Mouse (Mus musculus): ENCODE data around the gene Cdc42bpg.

Gene Cdc42bpg

DNA sequence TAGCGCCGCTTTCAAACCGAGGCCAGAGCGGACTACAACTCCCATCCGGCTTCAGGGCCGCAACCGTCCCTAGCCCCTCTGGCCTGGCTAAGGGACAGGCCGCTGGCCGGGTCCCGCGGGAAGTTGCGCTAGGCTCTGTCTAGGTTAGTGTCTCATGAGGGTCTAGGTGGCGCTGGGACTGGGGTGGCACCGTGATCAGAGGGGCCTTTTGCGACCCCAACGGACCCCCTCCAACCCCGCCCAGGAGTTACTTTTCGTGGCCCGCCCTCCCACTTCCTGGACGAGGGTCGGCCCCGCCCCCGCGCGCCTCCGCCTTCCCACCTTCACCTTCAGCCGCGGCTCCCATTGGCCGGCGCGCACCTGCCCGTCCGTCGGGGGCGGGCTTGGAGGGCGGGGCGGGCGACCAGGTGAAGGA, at the start of gene Cdc42bpg:
Gene Cdc42bpg, plus strand, starts transcription at position 320 of the 415 bp plus-strand sequence.
- peak; percentile 93 for DNase-seq (ENCODE audit: low read depth, low spot score)

DNA sequence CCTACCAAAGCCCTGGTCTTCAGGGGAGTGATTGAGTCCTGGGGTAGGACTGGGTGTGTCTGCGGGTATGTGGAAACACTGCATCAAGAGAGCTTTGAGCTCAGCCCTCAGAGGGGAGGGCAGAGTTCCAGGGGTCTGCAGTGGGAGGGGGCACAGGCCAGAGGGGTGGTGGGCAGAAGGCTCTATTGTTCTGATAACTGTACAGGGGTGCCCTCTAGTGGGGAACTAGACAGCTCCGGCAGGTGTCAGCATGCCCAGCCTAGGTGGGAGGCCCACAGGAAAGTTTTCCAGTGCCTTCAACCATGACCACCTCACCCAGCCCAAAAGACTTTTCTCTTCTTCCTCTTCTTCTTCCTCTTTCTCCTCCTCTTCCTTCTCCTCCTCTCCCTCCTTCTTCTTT, 45.8 kb upstream of the Cdc42bpg start:
- peak; percentile 52 for DNase-seq (ENCODE audit: low read depth, low spot score)

DNA sequence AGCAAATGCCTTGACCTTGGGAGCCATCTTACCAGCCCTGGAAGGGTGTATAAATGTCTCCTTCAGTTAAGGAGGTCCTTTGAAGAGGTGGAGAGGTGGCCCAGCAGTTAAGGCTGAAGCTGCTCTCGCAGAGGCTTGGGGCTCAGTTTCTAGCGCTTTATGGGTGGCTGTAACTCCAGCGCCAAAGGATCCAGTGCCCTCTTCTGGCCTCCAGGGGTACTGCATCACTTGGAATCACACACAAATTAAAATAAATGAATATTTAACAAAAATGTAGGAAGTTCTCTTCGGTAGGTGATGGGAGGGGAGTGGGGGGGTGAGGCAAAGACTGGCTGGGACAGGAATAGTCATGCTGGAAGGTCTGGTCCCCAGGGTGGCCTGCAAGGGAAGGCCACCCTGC, 45.3 kb upstream of the Cdc42bpg start:
- DNase-seq (ENCODE audit: low read depth, low spot score), result no peak

DNA sequence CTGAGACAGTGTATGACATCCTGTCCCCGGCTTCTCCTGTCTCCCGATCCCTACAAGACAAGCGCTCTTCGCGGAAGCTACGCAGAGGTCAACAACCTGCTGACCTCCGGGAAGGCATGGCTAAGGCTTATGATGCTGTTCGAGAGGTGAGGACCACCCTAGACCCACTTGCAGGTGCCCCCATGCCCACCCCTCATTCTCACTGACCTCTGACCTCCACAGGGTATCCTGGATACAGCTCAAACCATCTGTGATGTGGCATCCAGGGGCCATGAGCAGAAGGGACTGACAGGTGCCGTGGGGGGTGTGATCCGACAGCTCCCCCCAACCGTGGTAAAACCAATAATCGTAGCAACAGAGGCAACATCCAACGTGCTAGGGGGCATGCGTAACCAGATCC, 44.9 kb upstream of the Cdc42bpg start:
- DNase-seq (ENCODE audit: low read depth, low spot score), result no peak

GRCm38 (mm10) chr19:6262222-6262621, 44.0 kb upstream of the Cdc42bpg start:
- DNase-seq (ENCODE audit: low read depth, low spot score), result peak; percentile 74

- no peak for DNase-seq (ENCODE audit: low read depth, low spot score)
These were observed 43.3 kb upstream of the Cdc42bpg start for GRCm38 (mm10) chr19:6262839-6263433.

- no peak for DNase-seq (ENCODE audit: low read depth, low spot score)
These were observed 42.1 kb upstream of the Cdc42bpg start for GRCm38 (mm10) chr19:6264200-6264599.

- DNase-seq (ENCODE audit: low read depth, low spot score), result no peak
These were observed 41.3 kb upstream of the Cdc42bpg start for GRCm38 (mm10) chr19:6264945-6265344.

- DNase-seq (ENCODE audit: low read depth, low spot score), result peak; percentile 28
These were observed 40.5 kb upstream of the Cdc42bpg start for GRCm38 (mm10) chr19:6265727-6266182.

DNA sequence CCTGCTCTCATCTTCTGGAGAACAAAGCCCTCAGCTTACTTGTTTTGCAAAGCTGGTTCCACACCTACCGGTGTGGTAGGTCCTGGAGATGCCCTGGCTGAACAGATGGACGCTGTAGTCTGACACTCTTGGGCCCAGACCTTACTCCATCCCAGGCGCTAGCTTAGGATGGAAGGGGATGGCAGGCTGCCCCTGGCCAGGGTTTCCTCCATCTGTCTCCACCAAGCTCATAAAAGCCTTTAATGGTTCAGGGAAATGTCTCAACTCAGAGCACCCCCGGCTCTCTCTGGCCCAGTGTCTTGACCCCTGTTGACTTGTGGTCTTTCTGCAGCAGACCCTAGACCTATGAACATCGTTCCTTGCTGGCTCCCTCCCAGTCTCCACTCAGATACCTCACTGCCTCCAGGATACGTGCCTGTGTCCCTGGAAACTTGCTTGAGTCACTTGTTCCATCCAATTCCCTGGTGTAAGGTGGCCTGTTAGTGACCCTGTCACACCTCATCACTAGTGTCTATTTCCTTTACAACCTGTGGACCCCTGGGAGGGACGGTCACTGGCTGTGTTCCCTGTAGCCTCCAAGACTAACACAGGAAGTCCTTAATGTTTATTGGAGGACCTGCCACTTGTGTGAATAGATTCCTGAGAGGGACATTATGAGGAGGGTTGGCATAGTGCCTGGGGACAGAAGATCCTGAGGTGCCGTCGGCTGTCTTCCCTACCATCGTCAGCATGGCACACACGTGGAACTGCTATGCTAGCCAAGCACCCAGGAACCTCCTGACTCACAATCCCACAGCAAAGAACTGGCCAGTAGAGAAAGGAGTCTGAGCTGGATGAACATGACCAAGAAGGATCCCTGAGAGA, 38.7 kb upstream of the Cdc42bpg start:
- DNase-seq (ENCODE audit: low read depth, low spot score), result no peak

DNA sequence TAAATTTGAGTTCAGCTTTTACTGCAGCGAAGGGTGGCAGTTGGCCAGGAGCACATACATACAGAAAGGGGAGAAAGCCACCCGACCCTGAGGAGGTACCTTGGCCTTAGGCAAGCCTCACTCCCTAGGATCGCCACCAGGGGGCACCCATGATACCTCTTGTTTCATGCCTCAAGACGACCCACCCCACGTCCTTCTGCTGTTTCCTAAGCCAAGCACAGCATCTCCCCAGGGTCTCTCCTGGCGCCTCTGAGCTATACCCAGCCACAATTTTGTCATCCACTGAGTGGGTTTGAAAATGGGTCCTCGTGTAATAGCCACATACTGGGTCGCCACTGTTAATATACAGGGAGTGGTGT, 38.1 kb upstream of the Cdc42bpg start:
- DNase-seq (ENCODE audit: low read depth, low spot score), result peak; percentile 86

DNA sequence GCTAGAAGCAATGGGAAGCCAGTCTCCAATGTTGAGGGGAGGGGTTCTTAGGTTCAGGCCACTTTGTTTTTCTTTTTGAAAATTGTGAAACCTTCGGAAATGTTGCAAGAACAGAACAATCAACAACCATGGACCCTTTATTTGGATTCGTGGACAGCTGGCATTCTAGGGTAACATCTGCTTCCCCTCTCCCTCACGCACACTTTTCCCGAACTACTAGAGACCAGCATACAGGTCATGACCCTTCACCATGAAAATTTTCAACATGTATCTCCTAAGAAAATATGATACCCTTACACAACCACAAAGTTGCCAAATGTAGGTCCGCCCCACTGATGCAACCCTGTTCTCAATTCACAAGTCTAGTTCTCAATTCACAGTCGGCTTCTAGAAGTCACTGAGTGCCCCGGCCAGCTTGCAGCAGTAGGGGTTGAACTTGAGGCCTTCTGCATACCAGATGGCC, 37.6 kb upstream of the Cdc42bpg start:
- DNase-seq (ENCODE audit: low read depth, low spot score), result no peak

DNA sequence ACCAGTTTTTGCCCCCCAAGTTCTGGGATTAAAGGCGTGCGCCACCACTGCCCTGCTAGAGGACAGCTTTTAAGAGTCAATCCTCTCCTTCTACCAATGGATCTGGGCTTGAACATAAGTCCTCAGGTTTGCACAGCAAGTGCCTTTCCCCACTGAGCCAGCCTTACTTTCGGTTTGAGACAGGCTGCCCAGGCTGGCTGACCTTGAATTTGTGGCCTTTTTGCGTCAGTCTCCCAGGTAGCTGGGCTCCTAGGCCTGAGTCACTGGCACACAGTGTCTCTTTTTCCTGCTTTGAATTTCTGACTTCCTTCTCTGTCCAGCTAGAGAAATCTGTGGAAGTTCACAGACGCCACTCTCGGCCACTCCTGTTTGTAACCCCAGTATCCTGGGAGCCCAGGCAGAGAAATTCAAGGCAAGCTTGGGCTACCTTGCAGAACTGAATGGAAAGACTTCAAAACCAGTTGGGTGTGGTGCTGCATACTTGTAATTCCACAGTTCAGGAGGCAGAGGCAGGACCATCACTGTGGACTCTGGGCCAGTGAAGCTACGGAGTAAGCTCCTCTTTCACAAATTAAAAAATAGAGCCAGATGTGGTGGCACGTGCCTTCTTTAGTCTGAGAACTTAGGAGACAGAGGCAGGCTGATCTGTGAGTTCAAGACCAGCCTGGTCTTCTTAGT, 36.3 kb upstream of the Cdc42bpg start:
- DNase-seq (ENCODE audit: low read depth, low spot score), result no peak

- DNase-seq (ENCODE audit: low read depth, low spot score), result no peak
These were observed 35.6 kb upstream of the Cdc42bpg start for GRCm38 (mm10) chr19:6270661-6271060.

GRCm38 (mm10) chr19:6271206-6271605, 35.0 kb upstream of the Cdc42bpg start:
- DNase-seq (ENCODE audit: low read depth, low spot score), result no peak

DNA sequence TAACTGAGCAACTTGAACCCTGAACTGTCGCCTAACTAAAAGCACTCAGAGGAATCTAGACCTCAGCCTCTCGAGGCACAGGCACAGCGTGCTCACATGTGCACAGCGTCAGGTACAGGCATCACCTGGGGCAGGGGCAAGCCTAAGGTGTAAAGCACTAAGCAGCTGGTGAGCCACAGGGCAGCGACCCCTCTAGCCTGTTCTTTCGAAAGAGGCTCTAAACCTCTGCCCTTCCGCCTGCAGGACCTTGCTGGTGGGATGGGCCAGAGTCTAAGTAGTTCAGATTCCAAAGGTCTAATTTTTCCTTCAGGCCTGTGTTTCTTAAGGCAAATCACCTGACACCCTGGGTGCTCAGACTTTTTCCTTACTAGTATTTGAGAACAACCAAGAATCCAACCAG, 34.2 kb upstream of the Cdc42bpg start:
- DNase-seq (ENCODE audit: low read depth, low spot score), result no peak

- no peak for DNase-seq (ENCODE audit: low read depth, low spot score)
These were observed 33.5 kb upstream of the Cdc42bpg start for GRCm38 (mm10) chr19:6272738-6273137.

DNA sequence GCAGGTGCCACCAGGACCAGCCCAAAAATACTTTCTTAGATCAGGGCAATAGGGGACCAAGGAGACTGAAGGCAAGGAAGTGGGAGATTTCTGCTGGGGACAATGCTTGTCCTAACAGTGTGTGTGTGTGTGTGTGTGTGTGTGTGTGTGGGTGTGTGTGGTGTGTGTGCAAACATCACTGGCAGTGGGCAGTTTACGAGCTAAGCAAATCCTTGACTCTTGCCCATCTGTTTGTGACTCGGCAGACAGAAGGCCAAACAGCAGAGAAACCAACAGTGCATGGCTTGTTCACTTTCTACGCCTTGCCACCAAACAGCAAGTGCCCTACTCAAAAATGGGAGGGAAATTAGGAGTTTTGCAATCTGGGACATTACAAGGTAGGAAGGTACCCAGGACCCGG, 32.7 kb upstream of the Cdc42bpg start:
- peak; percentile 30 for DNase-seq (ENCODE audit: low read depth, low spot score)

DNA sequence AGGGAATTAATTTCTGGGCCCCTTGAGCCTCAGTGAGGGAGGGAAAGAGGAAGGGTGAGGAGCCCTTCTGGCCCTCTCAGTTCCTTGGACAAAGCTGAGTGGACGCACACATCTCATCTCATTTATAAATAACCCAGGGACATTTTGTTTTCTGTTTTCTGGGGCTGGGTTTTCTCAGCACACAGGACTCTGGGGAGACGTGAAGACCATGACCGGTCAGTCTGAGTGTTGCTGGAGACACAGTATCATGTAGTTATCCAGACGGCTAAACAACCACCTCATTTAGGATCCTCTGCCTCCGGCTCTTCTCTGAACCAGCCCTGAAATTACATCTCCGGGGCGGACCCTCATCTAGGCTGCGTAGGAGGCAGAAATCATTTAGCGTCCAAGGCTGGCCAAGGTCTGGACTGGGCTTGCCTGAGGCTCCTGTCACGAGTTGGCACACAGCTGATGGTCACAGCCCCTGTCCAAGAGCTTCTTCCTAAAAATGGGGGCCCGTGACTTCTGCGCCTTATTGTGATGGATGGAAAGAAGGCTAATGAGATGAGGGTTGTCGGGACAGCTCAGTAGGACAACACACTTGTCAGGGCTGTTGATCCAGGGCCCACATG, 32.2 kb upstream of the Cdc42bpg start:
- DNase-seq (ENCODE audit: low read depth, low spot score), result no peak

DNA sequence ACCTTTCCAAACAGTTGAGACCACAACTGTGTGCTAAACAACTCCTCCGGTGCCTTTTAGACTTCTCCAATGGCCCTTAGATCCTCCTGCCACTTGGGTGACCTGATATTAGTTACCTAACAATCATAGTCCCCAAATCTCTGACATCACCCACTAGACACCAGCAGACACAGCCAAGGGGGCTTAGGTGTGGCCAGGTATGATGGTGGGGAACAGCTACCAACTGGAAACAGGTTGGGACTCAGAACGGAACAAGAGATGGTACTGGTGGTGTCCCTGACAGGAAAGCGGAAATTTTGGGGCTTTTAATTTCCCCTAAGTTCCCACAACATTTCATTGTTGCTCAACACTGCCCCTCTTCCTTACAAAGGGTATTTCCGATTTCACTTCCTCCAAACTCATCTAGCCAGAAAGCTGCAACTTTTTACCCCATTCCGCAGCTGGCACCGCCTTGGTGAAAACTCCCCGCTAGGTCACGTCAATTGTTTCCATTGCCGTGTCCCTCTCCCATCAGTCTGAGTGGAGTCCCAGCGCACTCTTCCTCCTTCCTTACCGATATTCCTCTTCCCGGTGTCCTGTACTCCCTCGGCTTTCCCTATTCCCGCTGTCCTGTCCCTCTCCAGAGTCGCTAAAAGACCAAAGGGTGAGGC, 30.4 kb upstream of the Cdc42bpg start:
- peak; percentile 90 for DNase-seq (ENCODE audit: low read depth, low spot score)

Data from A20 (cell line).